Mouse (Mus musculus) kidney, postnatal 0 days (tissue): ENCODE data around the gene Marco. TPM values are rescaled to one million over a fixed set of nuclear protein-coding genes. Genes with fewer than 3 reads are reported as not detected.
A peak's percentile ranks its signal among the peaks of the same experiment; 100 is the strongest.

Experiments used
- ATAC-seq: fragments of 200-750 bp; cut with Nextera tagmentation; replicated peaks from 2 replicates; pipeline ENCODE4 v1.8.0; 2017; ENCODE audit warnings: low read depth, moderate number of reproducible peaks, moderate TSS enrichment, moderate library complexity; ENCODE audit not compliant: low FRiP score
- DNase-seq: peaks from one replicate; pipeline ENCODE4 v3.0.0-alpha.2; 2016; ENCODE audit warnings: low spot score
- H3K27ac ChIP-seq: fragments of 300-500 bp; sonication (generic); 2 replicates; pipeline ENCODE4 v1.5.1; 2014; ENCODE audit warnings: mild to moderate bottlenecking
- H3K27me3 ChIP-seq: fragments of 300-500 bp; sonication (generic); 2 replicates; pipeline ENCODE4 v1.6.1; 2014; ENCODE audit warnings: low read length, mixed read lengths; ENCODE audit not compliant: insufficient read depth
- H3K36me3 ChIP-seq: fragments of 300-500 bp; sonication (generic); 2 replicates; pipeline ENCODE4 v1.6.1; 2014; ENCODE audit warnings: low read length, mixed read lengths; ENCODE audit not compliant: insufficient read depth
- H3K4me1 ChIP-seq: fragments of 300-500 bp; sonication (generic); replicated peaks from 2 replicates; pipeline ENCODE4 v1.6.1; 2014; ENCODE audit warnings: antibody characterized with exemption, low read length, mixed read lengths; ENCODE audit not compliant: insufficient read depth
- H3K4me2 ChIP-seq: fragments of 300-500 bp; sonication (generic); 2 replicates; pipeline ENCODE4 v1.6.1; 2014; ENCODE audit warnings: mild to moderate bottlenecking, low read length, moderate library complexity, mixed read lengths
- H3K4me3 ChIP-seq: fragments of 300-500 bp; sonication (generic); replicated peaks from 2 replicates; pipeline ENCODE4 v1.5.1; 2014; ENCODE audit warnings: low read depth, low read length
- H3K9ac ChIP-seq: fragments of 300-500 bp; sonication (generic); 2 replicates; pipeline ENCODE4 v1.6.1; 2014; ENCODE audit warnings: low read depth, low read length
- H3K9me3 ChIP-seq: fragments of 300-500 bp; sonication (generic); replicated peaks from 2 replicates; pipeline ENCODE4 v1.6.1; 2016; ENCODE audit warnings: low read length, inconsistent platforms, mixed read lengths
- CTCF ChIP-seq: IDR thresholded peaks from 2 replicates; pipeline ENCODE4 v1.5.1; 2016; ENCODE audit warnings: antibody characterized with exemption, low read depth, mild to moderate bottlenecking, moderate library complexity
- WGBS: fragments of 180-500 bp; shearing (Covaris S2); extraction: QIAGEN DNeasy Blood & Tissue Kit; methylation state at CpG from one replicate; pipeline ENCODE4 v1.1.7; 2014; 5-methylcytosine and 5-hydroxymethylcytosine counted together
- polyA plus RNA-seq: library from polyadenylated mRNA; unstranded; fragments of >200 nt; fragmentation: Nextera tagmentation; extraction: Ambion mirVana; gene quantifications from 2 replicates; pipeline ENCODE4 v1.2.1, GENCODE M21; 2015

Marco gene
- polyA plus RNA-seq, 1 experiment from 2014 or later = not detected

DNA sequence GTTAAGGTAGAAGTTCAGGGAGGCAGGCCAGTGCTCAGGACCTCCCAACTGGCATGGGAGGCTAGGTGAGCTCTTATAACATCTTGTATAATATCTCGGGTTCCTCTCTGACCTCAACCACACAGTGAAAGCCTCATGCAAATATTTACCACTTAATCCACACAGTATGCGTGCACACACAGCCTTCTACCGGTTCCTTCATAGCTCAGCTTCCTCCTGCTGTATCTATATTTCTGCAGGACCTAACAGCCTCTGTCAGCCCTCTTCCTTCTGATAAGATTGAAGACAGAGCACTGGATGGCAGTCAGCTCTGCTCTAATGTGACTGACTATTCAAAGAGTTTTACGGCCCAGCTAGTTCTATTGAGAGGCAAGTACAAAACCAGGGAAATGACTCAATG is 30.0 kb downstream of the Marco start:
- DNase-seq (no peak), ATAC-seq (no peak)
- Histone ChIP-seq H3K27ac (no peak overlapping the region), H3K27me3 (no peaks in the 10 kb centered on the region), H3K36me3 (no peaks in the 10 kb centered on the region), H3K9me3 (no peaks in the 10 kb centered on the region), H3K9ac (no peak overlapping the region), H3K4me2 (no peak overlapping the region), H3K4me1 (no peaks in the 10 kb centered on the region), H3K4me3 (no peak overlapping the region)
- WGBS = 70% methylated on average over 4 of the region's 4 CpGs
- TF ChIP-seq CTCF = no peak

DNA sequence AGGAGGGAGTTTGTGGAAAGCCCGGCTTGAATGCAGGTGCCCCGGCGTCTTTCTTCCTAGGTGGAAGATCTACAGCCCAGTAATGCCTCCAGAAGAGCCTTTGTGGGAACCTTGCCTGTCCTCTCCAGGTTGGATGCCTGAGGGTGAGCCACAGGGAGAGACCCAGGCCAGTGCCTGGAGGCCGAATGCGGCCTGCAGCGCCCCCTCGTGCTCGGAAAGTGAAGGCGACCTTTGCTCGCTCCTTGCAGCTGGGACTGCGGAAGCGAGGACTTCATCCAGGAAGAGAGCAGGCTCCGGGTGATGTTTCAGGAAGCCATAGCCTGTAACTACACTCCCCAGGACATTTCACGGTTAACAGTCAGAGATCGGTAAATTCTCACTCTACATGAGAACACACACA is 35.9 kb downstream of the Marco start:
- peak; percentile 74 for TF ChIP-seq CTCF
- 11% methylated on average over 15 of the region's 15 CpGs for WGBS
- peak; percentile 59; the same call in 1 of the 2 replicates for ATAC-seq
- Histone ChIP-seq H3K9me3 (no peaks in the 10 kb centered on the region), H3K4me3 (no peak overlapping the region), H3K27me3 (no peaks in the 10 kb centered on the region), H3K4me1 (no peaks in the 10 kb centered on the region), H3K9ac (no peak overlapping the region), H3K36me3 (no peaks in the 10 kb centered on the region), H3K4me2 (no peak overlapping the region), H3K27ac (no peak overlapping the region)
- DNase-seq = peak; percentile 65

DNA sequence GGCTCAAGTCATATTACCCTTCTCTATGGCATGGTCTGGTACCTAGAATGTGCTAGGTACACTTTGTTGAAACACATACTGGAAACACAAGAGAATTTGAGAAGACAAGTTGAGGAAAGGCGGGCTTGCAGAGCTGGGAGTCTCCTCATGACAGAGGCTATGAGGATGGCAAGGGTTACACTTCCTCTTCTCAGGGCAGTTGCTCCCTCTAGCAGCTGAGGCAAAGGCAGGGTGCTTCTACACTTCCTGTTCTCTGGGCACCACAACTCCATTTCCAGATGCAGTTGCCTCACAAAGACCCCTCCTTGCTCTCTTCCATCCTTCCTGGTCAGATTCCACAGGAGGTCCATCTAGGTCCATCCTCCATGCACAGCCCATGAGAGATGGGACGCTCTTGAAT is 37.5 kb downstream of the Marco start:
- H3K36me3 ChIP-seq = no peaks in the 10 kb centered on the region
- H3K4me3 ChIP-seq = no peak overlapping the region
- no peaks in the 10 kb centered on the region for H3K27me3 ChIP-seq
- H3K4me1 ChIP-seq = no peaks in the 10 kb centered on the region
- TF ChIP-seq CTCF = no peak
- ATAC-seq (no peak), DNase-seq (no peak)
- H3K9ac ChIP-seq = no peak overlapping the region
- H3K27ac ChIP-seq = no peak overlapping the region
- no peaks in the 10 kb centered on the region for H3K9me3 ChIP-seq
- WGBS = 84% methylated on average over 2 of the region's 2 CpGs
- no peak overlapping the region for H3K4me2 ChIP-seq

DNA sequence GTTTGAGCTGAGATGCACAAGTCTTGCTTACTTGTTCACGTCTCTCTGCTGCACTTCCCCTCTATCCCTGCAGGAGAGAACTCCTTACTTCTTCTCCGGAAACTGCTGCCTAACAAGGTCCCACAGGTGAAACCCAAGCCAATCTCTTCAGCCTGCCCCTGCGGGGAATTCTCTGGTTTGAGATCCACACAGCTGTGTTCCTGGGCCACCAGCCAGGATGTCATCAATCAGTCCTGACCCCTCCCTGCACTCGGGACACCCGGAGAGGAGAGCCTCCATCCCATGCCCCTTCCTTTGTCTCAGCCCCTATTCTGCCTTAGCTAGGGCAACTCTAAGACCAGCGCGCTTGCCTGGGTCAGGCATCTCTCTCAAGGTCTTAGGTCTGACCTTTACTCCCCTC is 38.1 kb downstream of the Marco start:
- no peak; the same call in 1 of the 2 replicates for ATAC-seq
- Histone ChIP-seq H3K27ac (no peak overlapping the region), H3K4me3 (no peak overlapping the region), H3K4me2 (no peak overlapping the region), H3K9ac (no peak overlapping the region), H3K36me3 (no peaks in the 10 kb centered on the region), H3K4me1 (no peaks in the 10 kb centered on the region), H3K27me3 (no peaks in the 10 kb centered on the region), H3K9me3 (no peaks in the 10 kb centered on the region)
- peak; percentile 40 for DNase-seq
- no peak; the same call in 1 of the 2 replicates for TF ChIP-seq CTCF
- 7% methylated on average over 7 of the region's 7 CpGs for WGBS

DNA sequence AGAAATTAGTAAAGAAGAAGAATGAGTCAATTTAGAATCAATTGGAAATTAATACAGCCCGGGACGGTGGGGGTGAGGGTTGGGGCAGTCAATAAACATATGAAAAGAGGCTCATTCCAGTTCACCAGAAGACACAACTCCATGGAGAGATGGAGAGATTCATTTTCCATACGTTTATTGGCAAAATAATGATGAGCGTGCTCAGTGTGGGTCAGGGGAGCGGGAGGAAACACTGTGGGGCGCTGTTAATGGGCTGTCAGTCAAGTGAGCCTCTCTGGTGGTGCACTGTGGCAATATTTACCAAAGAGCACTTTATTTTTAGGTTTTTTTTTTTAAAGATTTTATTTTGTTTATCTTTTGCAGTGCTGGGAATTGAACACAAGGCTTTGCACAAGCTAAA is 45.8 kb downstream of the Marco start:
- Histone ChIP-seq H3K9me3 (no peaks in the 10 kb centered on the region), H3K36me3 (no peaks in the 10 kb centered on the region), H3K4me3 (no peak overlapping the region), H3K4me1 (no peaks in the 10 kb centered on the region), H3K9ac (no peak overlapping the region), H3K27ac (no peak overlapping the region), H3K27me3 (no peaks in the 10 kb centered on the region), H3K4me2 (no peak overlapping the region)
- WGBS = 69% methylated on average over 6 of the region's 6 CpGs
- ATAC-seq (no peak), DNase-seq (no peak)
- no peak for TF ChIP-seq CTCF

DNA sequence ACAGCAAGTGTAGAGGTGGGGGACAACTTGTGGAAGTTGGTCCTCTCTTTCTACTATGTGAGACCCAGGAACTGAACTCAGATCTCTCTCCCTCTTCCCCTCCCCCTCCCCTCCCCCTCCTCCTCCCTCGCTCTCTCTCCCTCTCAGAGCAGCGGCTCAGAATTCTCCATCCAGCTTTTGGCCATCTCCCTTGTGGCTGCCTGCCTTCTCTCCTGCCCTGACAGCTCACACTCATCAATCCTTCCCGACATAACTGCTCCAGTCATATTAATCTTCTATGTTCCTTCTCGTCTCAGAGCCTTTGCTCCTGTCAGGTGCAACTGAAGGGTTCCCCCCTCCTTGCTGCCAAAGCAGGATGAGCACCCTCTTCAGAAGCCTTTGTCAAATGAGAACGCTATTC is 46.3 kb downstream of the Marco start:
- WGBS = 39% methylated on average over 5 of the region's 5 CpGs
- no peak for TF ChIP-seq CTCF
- no peak for ATAC-seq
- H3K9ac ChIP-seq = no peak overlapping the region
- no peak overlapping the region for H3K27ac ChIP-seq
- H3K4me2 ChIP-seq = no peak overlapping the region
- H3K36me3 ChIP-seq = no peaks in the 10 kb centered on the region
- DNase-seq = no peak
- no peaks in the 10 kb centered on the region for H3K9me3 ChIP-seq
- H3K4me3 ChIP-seq = no peak overlapping the region
- H3K27me3 ChIP-seq = no peaks in the 10 kb centered on the region
- H3K4me1 ChIP-seq = no peaks in the 10 kb centered on the region
